Mouse (Mus musculus) heart, adult 2 months (tissue): ENCODE measurements at regions not wholly inside any gene's neighbourhood (a gene's known extent, or its start where the extent isn't known, plus 50 kb on each side); places are given as distances from the start of the nearest gene placed in this dataset.

ENCODE experiments used
- DNase-seq, 2 experiments: peaks; one replicate each; pipeline ENCODE4 v3.0.0; 2021
- H3K27ac ChIP-seq: fragments of 200-600 bp; 2 replicates; pipeline ENCODE4 v1.8.1; 2022
- H3K27me3 ChIP-seq: fragments of 200-500 bp; 2 replicates; pipeline ENCODE4 v1.6.1; 2012; ENCODE audit warnings: mild to moderate bottlenecking, low read length, inconsistent platforms, mixed read lengths; ENCODE audit not compliant: control insufficient read depth, insufficient read depth
- H3K36me3 ChIP-seq: fragments of 200-500 bp; 2 replicates; pipeline ENCODE4 v1.6.1; 2012; ENCODE audit warnings: low read length, inconsistent platforms; ENCODE audit not compliant: control insufficient read depth, insufficient read depth
- H3K4me1 ChIP-seq: fragments of 200-500 bp; 2 replicates; pipeline ENCODE4 v1.6.1; 2011; ENCODE audit warnings: low read length; ENCODE audit not compliant: control insufficient read depth, insufficient read depth
- H3K4me3 ChIP-seq: fragments of 200-600 bp; 2 replicates; pipeline ENCODE4 v1.8.1; 2022
- H3K79me2 ChIP-seq: fragments of 200-500 bp; replicated peaks from 2 replicates; pipeline ENCODE4 v1.6.1; 2012; ENCODE audit warnings: mild to moderate bottlenecking, inconsistent platforms, low read length, moderate library complexity, mixed read lengths; ENCODE audit not compliant: control insufficient read depth, insufficient read depth
- H3K9ac ChIP-seq: fragments of 200-500 bp; 2 replicates; pipeline ENCODE4 v1.6.1; 2012; ENCODE audit warnings: low read depth, mild to moderate bottlenecking, control low read depth, inconsistent platforms, low read length, mixed read lengths
- CTCF ChIP-seq: fragments of 200-600 bp; IDR thresholded peaks from 2 replicates; pipeline ENCODE4 v1.8.1; 2022; ENCODE audit warnings: antibody characterized with exemption, mild to moderate bottlenecking, moderate library complexity
- EP300 ChIP-seq: fragments of 200-500 bp; IDR thresholded peaks from 2 replicates; pipeline ENCODE4 v1.6.1; 2011; ENCODE audit warnings: low read depth, low read length, control low read depth; ENCODE audit not compliant: insufficient read depth
- POLR2A ChIP-seq: fragments of 200-500 bp; IDR thresholded peaks from 2 replicates; pipeline ENCODE4 v1.6.1; 2011; ENCODE audit warnings: mild to moderate bottlenecking, low read depth, low read length, control low read depth; ENCODE audit not compliant: insufficient read depth
- WGBS: fragments of 180-500 bp; shearing (Covaris S2); methylation state at CpG from one replicate; pipeline ENCODE4 v1.1.7; 2018; 5-methylcytosine and 5-hydroxymethylcytosine counted together
- intact Hi-C: fragments of 180-260 bp; cut with DNase I; formaldehyde crosslinking; loops from one replicate; pipeline ENCODE4 v1.15.1; 2025

DNA sequence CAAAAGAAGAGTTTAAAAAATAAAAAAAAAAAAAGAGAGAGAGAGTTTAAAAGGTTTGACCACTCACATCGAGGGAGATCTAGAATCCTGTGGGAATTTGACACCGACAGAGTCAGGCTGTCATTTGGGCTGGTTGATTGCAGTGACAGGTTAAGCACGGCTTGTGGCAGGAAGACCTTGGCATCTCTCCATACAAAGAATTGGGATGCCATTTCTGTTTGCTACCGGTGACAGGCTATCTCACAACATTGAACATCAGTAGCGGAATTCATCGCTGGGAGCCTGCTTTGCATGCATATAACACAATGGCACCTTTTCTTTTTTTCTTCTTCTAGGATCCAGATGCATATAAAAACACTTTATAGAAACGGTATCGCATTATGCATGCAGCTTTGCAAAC is 53.7 kb upstream of the Gm26657 start:
- intact Hi-C loops = loop anchor here (5.0 to 10.0 kb wide), 2 partner anchors 194 to 321 kb away; no protein-coding TSS in a partner anchor
- no peak overlapping the region for H3K27ac ChIP-seq
- H3K36me3 ChIP-seq = no peaks in the 10 kb centered on the region
- no peak for DNase-seq
- H3K4me1 ChIP-seq = no peaks in the 10 kb centered on the region
- no peak overlapping the region for H3K9ac ChIP-seq
- H3K79me2 ChIP-seq = no peaks in the 10 kb centered on the region
- no peak for TF ChIP-seq POLR2A
- no peak for TF ChIP-seq CTCF
- no peak for TF ChIP-seq EP300
- H3K4me3 ChIP-seq = no peak overlapping the region
- 57% methylated on average over 8 of the region's 8 CpGs for WGBS
- H3K27me3 ChIP-seq = no peaks in the 10 kb centered on the region

DNA sequence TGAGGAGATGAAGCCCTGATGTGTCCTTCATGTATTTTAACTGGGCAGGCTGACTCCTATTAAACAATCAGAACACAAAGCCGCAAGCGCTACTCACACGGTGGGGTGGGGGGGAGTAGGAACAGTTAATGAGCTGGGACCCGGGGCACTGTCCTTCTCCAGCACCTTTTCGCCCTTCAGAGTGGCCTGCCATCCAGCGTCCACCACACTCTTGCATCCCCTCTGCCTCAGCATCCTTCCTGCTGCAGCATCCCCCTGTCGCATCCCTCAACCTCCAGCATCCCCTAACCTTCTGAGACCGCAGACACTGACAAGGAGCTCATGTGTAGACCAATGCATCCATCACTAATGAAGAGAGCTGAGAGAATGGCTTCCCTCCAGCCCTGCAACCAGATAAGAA is 54.2 kb upstream of the Gm26657 start:
- WGBS = 62% methylated on average over 8 of the region's 8 CpGs
- Histone ChIP-seq H3K27me3 (no peaks in the 10 kb centered on the region), H3K27ac (no peak overlapping the region), H3K9ac (no peak overlapping the region), H3K4me3 (no peak overlapping the region), H3K36me3 (no peaks in the 10 kb centered on the region), H3K4me1 (no peaks in the 10 kb centered on the region), H3K79me2 (no peaks in the 10 kb centered on the region)
- TF ChIP-seq EP300 (no peak), POLR2A (no peak), CTCF (no peak)
- intact Hi-C loops = loop anchor here (1.0 to 10.0 kb wide), 3 partner anchors 193 to 1171 kb away; no protein-coding TSS in a partner anchor
- no peak for DNase-seq

DNA sequence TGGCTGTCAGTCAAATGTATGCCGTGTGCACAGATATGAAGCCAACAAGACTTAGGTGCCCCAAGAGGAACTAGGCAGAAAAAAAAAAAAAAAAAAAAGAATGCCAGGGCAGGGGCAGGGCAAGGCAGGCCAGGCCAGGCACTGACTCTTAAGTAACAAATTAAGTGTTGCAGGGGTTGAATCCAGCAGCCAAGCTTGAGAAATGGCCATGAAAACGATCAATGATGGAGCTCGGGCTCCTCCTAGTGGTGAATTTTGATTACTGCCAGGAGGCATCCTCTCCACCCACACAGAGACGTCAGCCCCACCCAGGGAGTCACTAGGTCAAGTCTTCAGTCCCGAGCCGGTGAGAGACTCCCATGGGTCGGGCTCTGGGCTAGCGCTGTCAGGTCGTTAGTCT is 54.7 kb upstream of the Gm26657 start:
- TF ChIP-seq CTCF (peak; percentile 91), EP300 (peak; percentile 78; the same call in 1 of the 2 replicates), POLR2A (no peak)
- Histone ChIP-seq H3K36me3 (no peaks in the 10 kb centered on the region), H3K4me3 (no peak overlapping the region), H3K4me1 (no peaks in the 10 kb centered on the region), H3K27me3 (no peaks in the 10 kb centered on the region), H3K79me2 (no peaks in the 10 kb centered on the region), H3K9ac (no peak overlapping the region), H3K27ac (no peak overlapping the region)
- peak; percentile 84 for DNase-seq
- intact Hi-C loops = loop anchor here (1.0 to 10.0 kb wide), 3 partner anchors 193 to 1171 kb away; no protein-coding TSS in a partner anchor
- WGBS = 5% methylated on average over 9 of the region's 9 CpGs

DNA sequence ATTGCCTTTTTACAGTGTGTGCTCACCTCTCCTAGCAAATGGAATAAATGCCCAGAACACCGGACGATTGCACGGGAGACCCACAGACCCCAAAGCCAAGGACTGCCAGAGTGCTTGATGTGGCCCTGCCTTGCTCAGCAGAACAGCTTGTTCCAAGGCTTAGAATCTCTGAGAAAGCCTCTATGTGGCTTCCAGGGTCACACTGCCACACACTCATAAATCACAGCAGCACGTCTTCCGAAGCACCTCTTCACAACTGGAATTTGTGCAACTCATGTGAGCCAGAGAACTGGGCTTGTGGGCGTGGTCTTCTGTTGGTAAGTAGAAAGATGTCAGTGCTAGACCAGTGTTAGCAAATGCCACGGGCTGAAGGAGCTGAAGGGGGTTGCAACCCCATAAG is 55.8 kb upstream of the Gm26657 start:
- intact Hi-C loops = loop anchor here (10.0 kb wide), 1 partner anchor 319 kb away; no protein-coding TSS in a partner anchor
- TF ChIP-seq POLR2A (no peak), CTCF (no peak), EP300 (no peak)
- H3K4me1 ChIP-seq = no peaks in the 10 kb centered on the region

DNA sequence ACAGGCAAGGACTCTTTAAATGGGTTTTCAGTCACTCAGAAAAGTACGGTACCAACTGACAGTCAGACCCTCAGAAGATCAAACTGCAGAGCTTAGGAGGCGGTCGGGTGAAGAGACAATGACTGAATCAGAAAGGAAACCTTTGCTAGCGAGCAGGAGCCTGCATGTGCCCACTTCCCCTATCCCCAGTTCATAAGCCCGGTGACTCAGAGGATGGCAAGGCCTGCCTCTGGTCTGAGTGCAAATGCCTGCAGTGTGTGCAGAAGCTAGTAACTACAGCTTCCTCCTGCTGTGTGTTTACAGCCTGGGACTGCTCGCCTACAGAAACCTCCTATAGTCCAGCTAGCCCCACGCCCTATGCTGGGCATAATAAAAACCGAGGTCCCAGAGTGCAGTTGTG is 58.7 kb upstream of the Gm26657 start:
- no peak overlapping the region for H3K9ac ChIP-seq
- TF ChIP-seq CTCF (no peak), POLR2A (no peak), EP300 (no peak)
- no peaks in the 10 kb centered on the region for H3K79me2 ChIP-seq
- H3K36me3 ChIP-seq = no peaks in the 10 kb centered on the region
- intact Hi-C loops = loop anchor here (10.0 kb wide), 1 partner anchor 316 kb away; no protein-coding TSS in a partner anchor
- H3K4me3 ChIP-seq = no peak overlapping the region
- no peaks in the 10 kb centered on the region for H3K27me3 ChIP-seq
- DNase-seq = no peak
- WGBS = 72% methylated on average over 8 of the region's 8 CpGs
- H3K4me1 ChIP-seq = no peaks in the 10 kb centered on the region
- H3K27ac ChIP-seq = no peak overlapping the region

More for the DNA sequence above, 55.8 kb upstream of the Gm26657 start:
- H3K9ac ChIP-seq = no peak overlapping the region
- 89% methylated on average over 7 of the region's 7 CpGs for WGBS
- H3K27ac ChIP-seq = no peak overlapping the region
- no peaks in the 10 kb centered on the region for H3K36me3 ChIP-seq
- H3K27me3 ChIP-seq = no peaks in the 10 kb centered on the region
- no peak for DNase-seq
- H3K79me2 ChIP-seq = no peaks in the 10 kb centered on the region
- H3K4me3 ChIP-seq = no peak overlapping the region

DNA sequence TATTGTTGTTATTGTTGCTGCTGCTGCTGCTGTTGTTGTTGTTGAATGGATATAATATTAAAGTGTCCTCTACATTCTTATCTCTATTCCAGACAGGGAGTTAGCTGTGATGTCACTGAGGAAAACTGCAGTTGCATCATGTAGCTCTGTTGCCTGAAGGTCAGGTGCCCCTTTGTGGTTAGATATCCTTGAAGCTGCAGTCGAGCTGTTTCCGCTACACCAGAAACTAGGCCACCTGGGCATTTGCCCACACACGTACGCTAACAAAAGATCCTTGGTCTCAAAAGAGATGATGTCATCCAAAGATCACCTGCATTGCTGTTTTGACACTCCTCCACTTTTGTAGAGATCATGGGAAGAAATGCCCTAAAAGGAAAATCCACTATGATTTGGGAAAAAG is 66.0 kb upstream of the Gm26657 start:
- Histone ChIP-seq H3K27me3 (no peaks in the 10 kb centered on the region), H3K27ac (no peak overlapping the region), H3K9ac (no peak overlapping the region), H3K79me2 (no peaks in the 10 kb centered on the region), H3K36me3 (no peaks in the 10 kb centered on the region), H3K4me1 (no peaks in the 10 kb centered on the region), H3K4me3 (no peak overlapping the region)
- WGBS = 68% methylated on average over 4 of the region's 4 CpGs
- intact Hi-C loops = no loop called here
- no peak for DNase-seq
- TF ChIP-seq EP300 = no peak
- TF ChIP-seq CTCF = no peak
- TF ChIP-seq POLR2A = no peak
